Mouse (Mus musculus): Measurements from ENCODE around the gene Cln5.

DNA sequence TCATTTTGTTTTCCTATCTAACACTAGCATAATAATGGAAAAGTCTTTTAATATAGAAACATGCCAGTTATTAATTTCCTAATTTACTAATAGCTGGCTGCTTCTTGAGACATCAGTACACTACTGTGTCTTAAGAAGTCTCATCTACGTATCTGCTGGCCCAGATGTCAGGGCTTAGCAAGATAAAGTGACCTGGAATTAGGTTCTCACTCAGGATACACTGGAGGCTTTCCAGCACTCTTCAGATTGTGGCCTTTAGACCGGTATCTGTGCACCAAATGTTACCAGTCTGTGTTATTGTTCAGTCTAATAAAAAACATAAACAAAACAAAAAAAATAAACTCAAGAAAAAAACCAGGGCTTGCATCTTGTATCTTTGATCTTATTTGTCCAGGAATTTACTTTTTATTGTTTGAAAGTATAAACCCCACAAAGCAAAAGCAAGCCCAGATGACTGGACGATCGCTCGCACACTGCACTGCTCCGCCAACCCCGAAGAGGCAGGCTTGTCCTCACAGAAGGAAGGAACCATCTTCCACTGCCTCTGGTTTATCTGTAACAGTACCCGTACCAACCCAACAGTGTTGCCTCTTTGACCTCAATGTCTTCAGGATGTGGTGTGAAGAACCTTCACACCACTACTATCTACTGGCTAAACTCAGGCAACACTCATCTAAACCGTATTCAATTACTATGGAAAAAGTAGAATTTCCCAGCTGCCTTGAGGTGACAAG lies 7.4 kb downstream of the Cln5 start:
- TF ChIP-seq POLR2A (IDR thresholded peaks at IDR 0.05; ENCODE audit: low read depth, low read length) (no peak), CTCF (conservative IDR thresholded peaks at IDR 0.05; ENCODE audit: insufficient read depth, insufficient read length, low read depth, low read length) (no peak)

Measured in kidney, adult 2 months (tissue).